Mouse (Mus musculus) forebrain, embryonic 14.5 days (tissue): ENCODE data around the gene Mzf1. TPM values are rescaled to one million over a fixed set of nuclear protein-coding genes. Genes with fewer than 3 reads are reported as not detected.
A peak's percentile ranks its signal among the peaks of the same experiment; 100 is the strongest.

Experiments
- ATAC-seq: fragments of 200-750 bp; cut with Nextera tagmentation; 2 replicates; pipeline ENCODE4 v1.8.0; 2017; ENCODE audit warnings: mild to moderate bottlenecking, moderate library complexity
- DNase-seq: peaks from one replicate; pipeline ENCODE4 v3.0.0-alpha.2; 2015; ENCODE audit warnings: low spot score
- H3K27ac ChIP-seq: fragments of 300-500 bp; sonication (generic); 2 replicates; pipeline ENCODE4 v1.5.1; 2014; ENCODE audit warnings: low read depth, mild to moderate bottlenecking, control low read depth, low read length, moderate library complexity
- H3K27me3 ChIP-seq: fragments of 300-500 bp; sonication (generic); replicated peaks from 2 replicates; pipeline ENCODE4 v1.6.1; 2014; ENCODE audit warnings: low read length, control low read depth, mixed read lengths; ENCODE audit not compliant: control insufficient read depth, insufficient read depth
- H3K36me3 ChIP-seq: fragments of 300-500 bp; sonication (generic); 2 replicates; pipeline ENCODE4 v1.6.1; 2014; ENCODE audit warnings: low read length, control low read depth; ENCODE audit not compliant: control insufficient read depth, insufficient read depth
- H3K4me1 ChIP-seq: fragments of 300-500 bp; sonication (generic); 2 replicates; pipeline ENCODE4 v1.6.1; 2014; ENCODE audit warnings: antibody characterized with exemption, low read length, control low read depth; ENCODE audit not compliant: control insufficient read depth, insufficient read depth
- H3K4me2 ChIP-seq: fragments of 300-500 bp; sonication (generic); 2 replicates; pipeline ENCODE4 v1.6.1; 2014; ENCODE audit warnings: mild to moderate bottlenecking, control low read depth, low read length
- H3K4me3 ChIP-seq: fragments of 300-500 bp; sonication (generic); 2 replicates; pipeline ENCODE4 v1.5.1; 2014; ENCODE audit warnings: low read depth, low read length, control low read depth
- H3K9ac ChIP-seq: fragments of 300-500 bp; sonication (generic); 2 replicates; pipeline ENCODE4 v1.6.1; 2014; ENCODE audit warnings: mild to moderate bottlenecking, low read length, control low read depth, moderate library complexity
- H3K9me3 ChIP-seq: fragments of 300-500 bp; sonication (generic); replicated peaks from 2 replicates; pipeline ENCODE4 v1.6.1; 2016; ENCODE audit warnings: low read length, control low read depth, mixed read lengths; ENCODE audit not compliant: control insufficient read depth
- WGBS: fragments of 180-500 bp; shearing (Covaris S2); extraction: QIAGEN DNeasy Blood & Tissue Kit; methylation state at CpG from one replicate; pipeline ENCODE4 v1.1.7; 2014; 5-methylcytosine and 5-hydroxymethylcytosine counted together
- polyA plus RNA-seq: library from polyadenylated mRNA; unstranded; fragments of >200 nt; fragmentation: Nextera tagmentation; extraction: Ambion mirVana; gene quantifications from 2 replicates; pipeline ENCODE4 v1.2.1, GENCODE M21; 2014

Gene Mzf1
- polyA plus RNA-seq, 1 experiment from 2014 or later: 4.0 TPM

DNA sequence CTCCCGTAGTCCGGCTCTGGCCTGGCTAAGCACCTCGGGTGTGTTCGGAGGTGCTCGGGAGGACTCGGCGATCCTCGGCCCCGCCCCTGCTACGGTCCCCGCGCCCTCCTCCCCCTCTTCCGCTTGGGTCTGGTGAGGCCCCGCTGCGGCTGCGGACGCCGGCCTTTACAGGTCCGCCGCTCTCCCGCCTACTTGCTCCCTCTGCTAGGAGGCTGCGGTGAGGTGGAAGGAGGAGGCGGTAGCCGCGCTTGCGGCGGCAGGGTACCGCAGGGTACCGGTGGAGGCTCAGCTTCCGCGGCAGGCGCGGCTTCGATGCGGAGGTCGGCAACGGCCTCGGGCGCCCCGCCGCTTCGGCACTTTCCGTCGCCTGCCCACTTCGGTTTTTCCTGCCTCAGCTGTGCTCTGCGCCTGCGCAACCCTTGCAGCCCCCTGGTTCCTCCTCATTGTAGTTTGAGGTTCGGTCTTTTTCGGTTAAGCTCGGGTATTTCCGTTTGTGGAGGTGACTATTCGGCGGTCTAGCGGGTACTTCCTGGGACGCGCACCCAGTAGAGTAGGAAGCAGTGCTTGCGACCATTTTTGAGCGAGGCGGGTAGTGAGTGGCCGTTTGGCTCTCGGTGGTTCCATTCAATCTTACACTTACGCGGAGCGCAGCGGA lies 16.5 kb downstream of the Mzf1 start, which contains the start of gene Ube2m:
TSS of gene Ube2m (minus strand) at position 375 of the 655 bp plus-strand sequence.
- Histone ChIP-seq H3K9ac (peak within 1 kb of the TSS; percentile 95), H3K27me3 (peaks cover 11% of the 10 kb centered on the region), H3K4me3 (peak within 1 kb of the TSS; percentile 73), H3K9me3 (no peaks in the 10 kb centered on the region), H3K4me1 (peaks cover 25% of the 10 kb centered on the region), H3K4me2 (peak within 1 kb of the TSS; percentile 92), H3K36me3 (peaks cover 23% of the 10 kb centered on the region), H3K27ac (peak within 1 kb of the TSS; percentile 100)
- WGBS: under 1% methylated on average over 65 of the region's 65 CpGs
- DNase-seq (peak; percentile 100), ATAC-seq (peak; percentile 93)

DNA sequence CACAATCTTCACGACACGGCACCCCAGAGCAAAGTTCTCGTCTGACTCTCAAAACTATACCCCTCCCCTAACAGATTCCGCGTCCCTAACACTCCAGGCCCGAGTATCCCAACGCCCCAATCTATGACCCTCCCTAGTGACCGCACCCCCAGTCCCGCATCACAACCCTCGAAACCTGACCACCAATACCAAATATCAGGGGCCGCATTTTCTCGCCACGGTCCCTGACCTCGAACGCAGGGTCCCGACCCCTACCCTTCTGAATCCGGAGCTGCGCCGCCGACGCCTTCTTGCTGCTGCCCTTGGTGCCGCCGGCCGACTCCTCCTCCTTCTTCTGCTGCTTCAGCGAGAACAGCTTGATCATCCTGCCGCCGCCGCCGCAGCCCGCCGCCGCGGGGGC lies 17.2 kb downstream of the Mzf1 start:
- Histone ChIP-seq H3K4me3 (peak overlapping the region; percentile 73), H3K27ac (peak overlapping the region; percentile 100), H3K9ac (peak overlapping the region; percentile 95), H3K9me3 (no peaks in the 10 kb centered on the region), H3K4me1 (peaks cover 25% of the 10 kb centered on the region), H3K4me2 (peak overlapping the region; percentile 92), H3K27me3 (peaks cover 5% of the 10 kb centered on the region), H3K36me3 (peaks cover 30% of the 10 kb centered on the region)
- DNase-seq (no peak), ATAC-seq (peak; percentile 1)
- under 1% methylated on average over 29 of the region's 33 CpGs for WGBS

DNA sequence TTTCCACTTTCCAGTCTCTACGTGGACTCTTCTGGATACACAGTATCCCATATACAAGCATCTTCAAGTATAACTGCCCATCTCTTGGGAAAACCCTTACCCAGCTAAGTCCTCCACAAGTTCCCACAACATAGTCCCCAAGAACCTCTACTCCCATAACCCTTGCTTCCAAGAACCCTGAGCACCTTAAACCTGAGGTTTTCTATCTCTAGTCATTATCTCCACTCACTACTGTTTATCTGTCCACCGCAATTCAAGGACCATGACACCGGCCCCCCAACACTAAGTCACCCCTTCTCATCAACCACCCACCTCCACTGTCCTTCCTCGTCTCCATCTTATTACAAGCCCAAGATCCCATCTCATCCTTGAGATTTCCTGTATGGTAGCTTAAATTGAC lies 17.8 kb downstream of the Mzf1 start:
- Histone ChIP-seq H3K9ac (peak overlapping the region; percentile 95), H3K4me2 (peak overlapping the region; percentile 92), H3K27me3 (no peaks in the 10 kb centered on the region), H3K9me3 (no peaks in the 10 kb centered on the region), H3K4me1 (peaks cover 25% of the 10 kb centered on the region), H3K36me3 (peaks cover 36% of the 10 kb centered on the region), H3K4me3 (peak overlapping the region; percentile 73), H3K27ac (no peak overlapping the region)
- 50% methylated on average over 4 of the region's 4 CpGs for WGBS
- ATAC-seq (no peak), DNase-seq (no peak)

DNA sequence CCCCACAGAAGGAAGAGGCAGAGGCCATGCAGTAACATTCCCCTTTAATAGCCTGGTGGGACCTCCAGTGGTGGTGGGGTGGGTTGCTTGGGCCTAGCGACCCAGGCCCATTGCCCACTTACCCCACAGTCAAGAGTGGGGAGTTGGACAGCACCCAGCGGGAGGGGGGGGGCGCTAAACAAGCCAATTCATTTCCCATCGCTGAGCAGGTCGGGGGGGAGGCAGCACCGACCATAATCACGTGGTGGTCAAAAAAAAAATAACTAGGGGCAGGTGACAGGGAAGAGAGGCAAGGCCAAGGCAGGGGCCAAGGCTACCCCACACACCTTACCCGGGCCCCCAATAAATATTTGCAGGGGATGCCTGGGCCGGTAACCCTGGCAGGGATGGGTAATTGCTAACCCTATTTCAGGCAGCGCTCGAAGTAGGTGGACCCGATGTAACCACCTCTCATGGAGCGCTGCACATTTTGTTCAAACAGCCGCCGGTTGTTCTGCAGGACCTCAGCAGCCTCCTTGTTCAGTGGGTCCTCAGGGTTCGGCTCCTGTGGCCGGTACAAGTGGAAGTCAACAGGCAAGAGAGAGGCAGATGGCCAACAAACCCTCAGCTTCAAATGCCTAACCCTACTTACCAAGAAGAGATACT lies 19.2 kb downstream of the Mzf1 start:
- ATAC-seq (no peak), DNase-seq (no peak)
- H3K9ac ChIP-seq: no peak overlapping the region
- peaks cover 25% of the 10 kb centered on the region for H3K4me1 ChIP-seq
- no peaks in the 10 kb centered on the region for H3K27me3 ChIP-seq
- no peaks in the 10 kb centered on the region for H3K9me3 ChIP-seq
- H3K27ac ChIP-seq: peak overlapping the region; percentile 90; the same call in 1 of the 2 replicates
- 83% methylated on average over 17 of the region's 17 CpGs for WGBS
- no peak overlapping the region for H3K4me3 ChIP-seq
- H3K4me2 ChIP-seq: no peak overlapping the region
- peaks cover 50% of the 10 kb centered on the region for H3K36me3 ChIP-seq

DNA sequence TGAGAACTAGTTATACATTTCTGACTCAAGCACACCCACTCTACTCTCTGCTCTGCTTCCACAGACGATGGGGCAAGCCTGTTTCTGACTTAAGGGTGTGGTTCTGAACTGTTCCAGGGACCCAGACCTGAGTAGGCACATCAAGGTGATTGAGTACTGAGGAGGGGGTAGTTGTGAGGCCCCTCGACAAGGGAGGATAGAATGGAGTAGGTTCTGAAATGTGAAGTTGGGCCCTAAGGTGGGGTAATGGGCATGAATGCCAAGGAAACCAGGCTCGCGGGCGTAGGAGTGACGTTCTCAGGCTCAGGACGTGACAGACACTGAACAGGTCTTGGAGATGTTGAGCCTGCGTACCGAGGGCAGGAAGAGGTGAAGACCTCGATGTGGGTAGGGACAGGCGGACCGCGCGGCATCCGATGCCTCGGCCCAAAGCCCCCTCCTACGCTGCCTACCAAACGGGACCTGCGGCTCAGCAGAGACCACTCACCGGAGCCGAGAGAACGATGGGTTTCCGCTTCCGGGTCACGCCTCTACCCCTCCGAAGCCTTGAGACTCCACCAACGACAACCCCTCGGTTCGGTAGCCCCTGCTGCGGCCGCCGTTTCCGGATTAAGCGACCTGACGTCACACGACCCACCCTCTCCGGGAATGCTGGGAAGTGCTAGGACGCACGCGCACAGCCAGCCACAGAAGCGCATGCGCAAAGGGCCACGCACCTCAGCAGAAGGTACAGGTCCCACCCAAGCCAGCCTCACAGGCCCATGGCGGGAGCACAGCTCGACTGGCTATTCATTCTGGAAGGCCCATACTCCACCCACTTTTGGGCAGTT lies 20.2 kb downstream of the Mzf1 start, which contains the start of gene Chmp2a:
TSS of gene Chmp2a (minus strand) at position 660 of the 830 bp plus-strand sequence.
- DNase-seq (peak; percentile 98), ATAC-seq (peak; percentile 79)
- Histone ChIP-seq H3K27ac (peak within 1 kb of the TSS; percentile 90), H3K4me1 (peaks cover 25% of the 10 kb centered on the region), H3K4me2 (peak within 1 kb of the TSS; percentile 92), H3K9ac (peak within 1 kb of the TSS; percentile 85), H3K4me3 (peak within 1 kb of the TSS; percentile 56), H3K27me3 (no peaks in the 10 kb centered on the region), H3K36me3 (peaks cover 60% of the 10 kb centered on the region), H3K9me3 (no peaks in the 10 kb centered on the region)
- WGBS: under 1% methylated on average over 45 of the region's 45 CpGs

DNA sequence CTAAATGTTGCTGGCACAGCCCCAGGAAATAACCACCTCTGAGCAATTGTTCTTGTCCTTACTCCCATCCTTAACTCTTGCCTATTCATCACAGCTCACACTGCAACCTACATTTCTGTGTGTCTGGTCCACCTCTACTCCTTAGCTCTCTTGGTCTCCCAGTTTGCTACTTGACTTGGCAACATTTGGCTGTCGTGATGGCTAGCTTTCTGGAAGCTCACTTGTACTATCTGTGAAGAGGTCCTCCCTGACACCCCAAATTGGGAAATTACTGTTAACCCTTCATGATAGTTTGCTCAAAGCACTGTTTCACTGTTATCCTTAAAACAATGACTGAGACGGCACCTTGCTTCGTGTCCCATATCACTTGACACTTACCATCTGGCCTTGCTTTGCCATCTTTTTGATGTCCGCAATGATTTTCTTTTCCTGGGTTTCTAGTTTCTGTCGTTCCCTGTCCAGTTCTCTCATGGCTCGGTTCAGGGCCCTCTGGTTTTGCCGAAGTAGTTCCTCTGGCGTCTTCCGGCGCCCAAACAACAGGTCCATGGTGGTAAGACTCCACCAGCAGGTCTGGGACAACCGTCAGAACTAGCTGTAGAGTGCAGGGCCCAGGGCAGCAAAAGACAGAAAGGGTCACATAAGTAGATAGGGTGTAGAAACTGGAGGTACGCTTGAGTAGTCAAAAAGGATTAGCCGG lies 21.0 kb downstream of the Mzf1 start:
- Histone ChIP-seq H3K27me3 (no peaks in the 10 kb centered on the region), H3K9me3 (no peaks in the 10 kb centered on the region), H3K27ac (peak overlapping the region; percentile 90), H3K36me3 (peaks cover 68% of the 10 kb centered on the region), H3K4me3 (peak overlapping the region; percentile 56), H3K4me1 (peaks cover 18% of the 10 kb centered on the region), H3K4me2 (peak overlapping the region; percentile 92), H3K9ac (peak overlapping the region; percentile 85)
- DNase-seq: no peak
- no peak for ATAC-seq
- WGBS: 52% methylated on average over 13 of the region's 13 CpGs

DNA sequence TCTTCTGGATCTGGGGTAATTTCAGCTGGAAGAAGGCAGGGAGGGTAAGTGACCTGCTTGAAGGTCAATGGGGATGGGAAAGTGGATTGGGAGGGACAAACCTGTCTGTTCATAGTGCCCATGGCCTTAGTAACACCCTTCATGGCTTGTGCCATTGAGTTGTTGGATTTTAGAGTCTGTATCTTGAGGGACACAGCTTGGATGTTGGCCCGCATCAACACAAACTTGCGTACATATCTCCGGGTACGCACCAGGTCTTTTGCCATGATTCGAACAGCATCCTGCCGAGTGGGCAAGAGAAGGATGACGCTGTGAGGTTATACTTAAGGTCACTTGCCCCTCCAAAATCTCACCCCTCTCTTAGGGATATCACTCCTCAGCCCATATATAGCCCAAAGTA lies 22.0 kb downstream of the Mzf1 start:
- Histone ChIP-seq H3K27me3 (no peaks in the 10 kb centered on the region), H3K4me3 (no peak overlapping the region), H3K27ac (no peak overlapping the region), H3K4me1 (peaks cover 18% of the 10 kb centered on the region), H3K9me3 (no peaks in the 10 kb centered on the region), H3K4me2 (no peak overlapping the region), H3K36me3 (peaks cover 78% of the 10 kb centered on the region), H3K9ac (no peak overlapping the region)
- ATAC-seq: no peak
- 92% methylated on average over 7 of the region's 7 CpGs for WGBS
- DNase-seq: no peak

DNA sequence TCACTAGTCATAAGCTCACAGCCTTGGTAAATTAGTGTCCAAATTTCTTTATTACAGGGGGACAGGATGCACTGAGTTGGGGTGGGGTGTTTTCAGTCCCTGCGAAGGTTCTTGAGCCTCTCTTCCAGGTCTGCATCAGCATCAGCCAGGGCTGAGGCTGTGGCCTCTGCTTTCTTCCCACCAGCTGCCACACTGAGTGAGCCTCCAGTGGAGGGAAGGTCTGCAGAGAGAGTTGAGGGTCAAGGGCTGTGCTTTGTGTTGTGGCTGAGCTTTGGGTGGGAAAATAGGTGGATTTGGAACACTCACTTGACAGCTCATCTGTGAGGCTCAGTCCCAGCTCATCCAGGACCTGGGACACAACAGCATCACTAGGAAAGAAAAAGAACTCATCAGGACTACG lies 22.6 kb downstream of the Mzf1 start:
- ATAC-seq: no peak
- no peak overlapping the region for H3K4me2 ChIP-seq
- peaks cover 16% of the 10 kb centered on the region for H3K4me1 ChIP-seq
- no peak overlapping the region for H3K27ac ChIP-seq
- H3K9ac ChIP-seq: no peak overlapping the region
- peaks cover 84% of the 10 kb centered on the region for H3K36me3 ChIP-seq
- no peaks in the 10 kb centered on the region for H3K27me3 ChIP-seq
- H3K4me3 ChIP-seq: no peak overlapping the region
- 87% methylated on average over 2 of the region's 2 CpGs for WGBS
- DNase-seq: no peak
- no peaks in the 10 kb centered on the region for H3K9me3 ChIP-seq
